Mouse (Mus musculus) lung, postnatal 0 days (tissue): ENCODE data around the gene Tubgcp2. TPM values are rescaled to one million over a fixed set of nuclear protein-coding genes. Genes with fewer than 3 reads are reported as not detected.
A peak's percentile ranks its signal among the peaks of the same experiment; 100 is the strongest.

Experiments used
- ATAC-seq: fragments of 200-750 bp; cut with Nextera tagmentation; 2 replicates; pipeline ENCODE4 v1.8.0; 2017; ENCODE audit warnings: moderate library complexity
- DNase-seq: peaks from one replicate; pipeline ENCODE4 v3.0.0-alpha.2; 2016; ENCODE audit warnings: low spot score
- H3K27ac ChIP-seq: fragments of 300-500 bp; sonication (generic); 2 replicates; pipeline ENCODE4 v1.5.1; 2014; ENCODE audit warnings: antibody characterized with exemption, mild to moderate bottlenecking, low read length, mixed read lengths
- H3K27me3 ChIP-seq: fragments of 300-500 bp; sonication (generic); replicated peaks from 2 replicates; pipeline ENCODE4 v1.6.1; 2014; ENCODE audit warnings: low read length, mixed read lengths; ENCODE audit not compliant: insufficient read depth
- H3K36me3 ChIP-seq: fragments of 300-500 bp; sonication (generic); 2 replicates; pipeline ENCODE4 v1.6.1; 2014; ENCODE audit warnings: low read length, mixed read lengths; ENCODE audit not compliant: insufficient read depth
- H3K4me1 ChIP-seq: fragments of 300-500 bp; sonication (generic); 2 replicates; pipeline ENCODE4 v1.6.1; 2014; ENCODE audit warnings: antibody characterized with exemption, low read depth, low read length, mixed read lengths; ENCODE audit not compliant: insufficient read depth
- H3K4me2 ChIP-seq: fragments of 300-500 bp; sonication (generic); replicated peaks from 2 replicates; pipeline ENCODE4 v1.6.1; 2014; ENCODE audit warnings: low read depth, mild to moderate bottlenecking, low read length, moderate library complexity, mixed read lengths
- H3K4me3 ChIP-seq: fragments of 300-500 bp; sonication (generic); 2 replicates; pipeline ENCODE4 v1.5.1; 2014; ENCODE audit warnings: low read depth, low read length
- H3K9ac ChIP-seq: fragments of 300-500 bp; sonication (generic); replicated peaks from 2 replicates; pipeline ENCODE4 v1.6.1; 2014; ENCODE audit warnings: low read depth, mild to moderate bottlenecking
- H3K9me3 ChIP-seq: fragments of 300-500 bp; sonication (generic); 2 replicates; pipeline ENCODE4 v1.6.1; 2016; ENCODE audit warnings: low read length, mixed read lengths
- CTCF ChIP-seq: IDR thresholded peaks from 2 replicates; pipeline ENCODE4 v1.5.1; 2016; ENCODE audit warnings: antibody characterized with exemption, mild to moderate bottlenecking
- EP300 ChIP-seq: IDR thresholded peaks from 2 replicates; pipeline ENCODE4 v1.6.1; 2016; ENCODE audit warnings: antibody characterized with exemption, mild to moderate bottlenecking, control low read depth
- WGBS: fragments of 180-500 bp; shearing (Covaris S2); extraction: QIAGEN DNeasy Blood & Tissue Kit; methylation state at CpG from one replicate; pipeline ENCODE4 v1.1.7; 2014; 5-methylcytosine and 5-hydroxymethylcytosine counted together
- microRNA counts: library from miRNA; unstranded; fragments of <30 nt; microRNA quantifications from one replicate; lab custom pipeline; 2015
- microRNA-seq: library from miRNA; unstranded; fragments of <30 nt; microRNA quantifications from one replicate; pipeline ENCODE4, GENCODE M21; 2016
- polyA plus RNA-seq: library from polyadenylated mRNA; unstranded; fragments of >200 nt; fragmentation: Nextera tagmentation; extraction: Ambion mirVana; gene quantifications from 2 replicates; pipeline ENCODE4 v1.2.1, GENCODE M21; 2015

Gene Tubgcp2
- polyA plus RNA-seq, 1 experiment from 2014 or later: 20.8 TPM

DNA sequence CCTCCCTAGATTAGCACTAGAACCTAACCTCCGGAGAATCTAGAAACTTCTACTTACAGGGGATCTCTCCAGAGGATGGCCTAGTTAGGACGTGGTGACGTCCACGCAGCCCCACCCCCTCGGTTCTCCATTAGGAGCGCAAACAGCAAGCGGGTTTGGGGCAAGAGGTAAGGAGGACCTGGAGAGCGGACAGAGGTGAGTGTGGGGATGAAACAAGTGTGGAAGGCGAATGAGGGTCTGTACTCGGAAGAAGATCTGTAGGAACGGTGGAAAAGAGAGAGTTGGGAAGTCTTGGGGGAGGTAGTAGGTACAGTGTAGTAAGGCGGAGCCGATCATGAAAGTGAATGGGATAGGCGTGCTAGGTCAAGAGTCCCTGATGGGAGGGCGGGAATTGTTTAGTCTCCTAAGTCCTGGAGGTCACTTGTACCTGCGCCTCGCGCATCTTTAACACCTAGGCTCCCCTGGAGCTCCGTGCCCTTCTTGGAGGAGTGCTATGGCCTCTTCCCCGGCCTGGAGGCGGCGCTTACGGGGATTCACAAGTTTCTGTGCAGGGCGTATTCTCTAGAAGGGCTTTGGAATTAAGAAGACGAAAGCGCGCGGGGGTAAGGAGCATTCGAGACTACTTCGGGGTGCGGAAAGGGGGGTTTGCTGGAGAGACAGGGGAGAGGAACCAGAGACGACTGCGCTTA lies 86.0 kb downstream of the Tubgcp2 start:
- H3K36me3 ChIP-seq: no peaks in the 10 kb centered on the region
- no peaks in the 10 kb centered on the region; the same call in none of the 2 replicates for H3K27me3 ChIP-seq
- peak overlapping the region; percentile 61 for H3K4me3 ChIP-seq
- WGBS: 2% methylated on average over 33 of the region's 33 CpGs
- ATAC-seq: peak; percentile 79
- peak; percentile 65 for DNase-seq
- peak overlapping the region; percentile 47 for H3K27ac ChIP-seq
- TF ChIP-seq EP300: no peak
- TF ChIP-seq CTCF: no peak
- no peaks in the 10 kb centered on the region for H3K9me3 ChIP-seq
- H3K4me2 ChIP-seq: peak overlapping the region; percentile 89
- H3K4me1 ChIP-seq: no peaks in the 10 kb centered on the region
- H3K9ac ChIP-seq: peak overlapping the region; percentile 51

DNA sequence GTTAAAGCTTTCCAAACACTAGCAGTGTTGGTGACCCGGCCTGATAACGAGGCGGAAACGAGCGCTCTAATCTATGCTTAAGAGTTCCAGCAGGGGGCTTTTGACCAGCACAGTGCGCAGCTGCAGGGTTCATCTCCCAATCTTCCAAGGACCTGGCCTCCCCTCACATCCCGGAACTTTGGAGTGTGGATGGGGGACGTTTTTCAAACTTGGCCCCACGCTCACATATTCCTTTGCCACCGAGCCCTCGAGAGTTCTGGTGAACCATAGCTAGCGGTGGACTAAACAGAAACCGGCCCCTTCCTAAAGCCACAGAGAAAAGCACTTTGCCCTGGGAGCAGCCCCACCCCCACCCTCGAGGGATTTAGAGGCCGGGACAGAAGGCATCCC lies 86.6 kb downstream of the Tubgcp2 start:
- Histone ChIP-seq H3K4me2 (peak overlapping the region; percentile 89), H3K9ac (peak overlapping the region; percentile 51), H3K4me1 (no peaks in the 10 kb centered on the region), H3K27me3 (no peaks in the 10 kb centered on the region; the same call in none of the 2 replicates), H3K36me3 (no peaks in the 10 kb centered on the region), H3K4me3 (peak overlapping the region; percentile 61), H3K9me3 (no peaks in the 10 kb centered on the region), H3K27ac (peak overlapping the region; percentile 47; the same call in 1 of the 2 replicates)
- DNase-seq: peak; percentile 85
- peak; percentile 84 for ATAC-seq
- TF ChIP-seq CTCF (peak; percentile 71), EP300 (no peak)
- WGBS: 2% methylated on average over 15 of the region's 15 CpGs

DNA sequence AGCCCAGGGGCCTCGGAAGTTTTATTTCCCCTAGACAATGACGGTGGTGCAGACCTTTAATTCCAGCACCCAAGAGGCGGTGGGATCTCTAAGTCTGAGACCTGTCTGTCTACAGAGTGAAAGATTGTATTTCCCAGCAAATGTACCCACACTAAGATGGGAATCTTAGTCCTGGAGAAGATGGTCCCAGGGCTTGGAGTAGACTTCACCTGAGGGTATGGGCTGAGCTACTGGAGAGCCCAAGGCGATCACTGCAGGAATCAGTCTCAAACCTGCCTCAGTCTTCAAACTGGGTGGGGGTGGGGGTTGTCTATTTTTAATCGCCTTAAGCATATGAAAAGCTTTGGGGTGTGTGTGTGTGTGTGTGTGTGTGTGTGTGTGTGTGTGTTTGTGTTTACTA lies 90.4 kb downstream of the Tubgcp2 start:
- Histone ChIP-seq H3K4me1 (no peaks in the 10 kb centered on the region; the same call in 1 of the 2 replicates), H3K9ac (no peak overlapping the region), H3K4me3 (no peak overlapping the region), H3K4me2 (no peak overlapping the region), H3K36me3 (no peaks in the 10 kb centered on the region), H3K27ac (no peak overlapping the region), H3K27me3 (peaks cover 22% of the 10 kb centered on the region), H3K9me3 (no peaks in the 10 kb centered on the region)
- DNase-seq (no peak), ATAC-seq (no peak)
- TF ChIP-seq EP300 (no peak), CTCF (no peak)
- WGBS: 43% methylated on average over 5 of the region's 5 CpGs

MicroRNA genes within 50 kb of the gene (microRNA counts, 519-probe panel; counts per million panel counts)
- not detected for microRNA mmu-miR-202-3p (lab: Ali Mortazavi, UCI)
- microRNA mmu-miR-202-5p (lab: Ali Mortazavi, UCI): not detected

Small RNA genes lying within 50 kb of the gene (microRNA-seq; reads per million reads assigned to microRNA genes)
- gene Mir202 (not detected), gene Mir7062 (not detected), gene mmu-mir-7686 (not detected)

Other genes with a start within 250 kb of the Tubgcp2 start
- 0.11 and 0.49 TPM in 2 replicates for gene Adgra1, start 202.5 kb downstream of the Tubgcp2 start, polyA plus RNA-seq
- 0.97 and 0.98 TPM in 2 replicates for gene Kndc1, start 142.0 kb downstream of the Tubgcp2 start, polyA plus RNA-seq
- gene Utf1, start 92.9 kb downstream of the Tubgcp2 start, polyA plus RNA-seq: not detected in 2 replicates
- gene 6430531B16Rik, start 57.9 kb downstream of the Tubgcp2 start, polyA plus RNA-seq: 5.6 and 7.3 TPM in 2 replicates
- gene Adam8, start 44.1 kb downstream of the Tubgcp2 start, polyA plus RNA-seq: 5.8 and 7.0 TPM in 2 replicates
- gene Zfp511, start 278 bp downstream of the Tubgcp2 start, polyA plus RNA-seq: 21.5 and 23.0 TPM in 2 replicates
- not detected in 2 replicates for gene Msx3, start 12.4 kb upstream of the Tubgcp2 start, polyA plus RNA-seq
- 0.29 TPM in 2 replicates for gene Caly, start 45.9 kb upstream of the Tubgcp2 start, polyA plus RNA-seq
- gene Prap1, start 56.7 kb upstream of the Tubgcp2 start, polyA plus RNA-seq: not detected in 2 replicates
- 18.8 and 19.0 TPM in 2 replicates for gene Fuom, start 65.8 kb upstream of the Tubgcp2 start, polyA plus RNA-seq
- 16.1 and 17.3 TPM in 2 replicates for gene Paox, start 79.1 kb upstream of the Tubgcp2 start, polyA plus RNA-seq
- 129 and 133 TPM in 2 replicates for gene Echs1, start 79.8 kb upstream of the Tubgcp2 start, polyA plus RNA-seq
- gene Mtg1, start 100.9 kb upstream of the Tubgcp2 start, polyA plus RNA-seq: 15.9 and 20.7 TPM in 2 replicates
- gene Sprn, start 118.2 kb upstream of the Tubgcp2 start, polyA plus RNA-seq: 0.10 and 0.19 TPM in 2 replicates
- gene Olfr522, start 128.1 kb upstream of the Tubgcp2 start, polyA plus RNA-seq: not detected in 2 replicates
- gene Olfr523, start 136.5 kb upstream of the Tubgcp2 start, polyA plus RNA-seq: not detected in 2 replicates
- not detected in 2 replicates for gene Olfr524, start 169.3 kb upstream of the Tubgcp2 start, polyA plus RNA-seq
- 0.23 and 0.56 TPM in 2 replicates for gene Cd163l1, start 181.6 kb upstream of the Tubgcp2 start, polyA plus RNA-seq
- 0.05 TPM in 1 of 2 replicates, not detected in the other for gene 5830411N06Rik, start 210.6 kb upstream of the Tubgcp2 start, polyA plus RNA-seq